Mouse (Mus musculus) G1E (cell line): ENCODE results near the gene Apobec3.

Source experiments
- CTCF ChIP-seq: IDR thresholded peaks from 2 replicates; pipeline ENCODE4 v1.5.1; 2012; ENCODE audit warnings: low read depth, low read length, inconsistent platforms, mixed read lengths
- TAL1 ChIP-seq: conservative IDR thresholded peaks from 2 replicates; pipeline ENCODE4 v1.6.1; 2012; ENCODE audit warnings: low read depth, low read length, inconsistent platforms, mixed read lengths

DNA sequence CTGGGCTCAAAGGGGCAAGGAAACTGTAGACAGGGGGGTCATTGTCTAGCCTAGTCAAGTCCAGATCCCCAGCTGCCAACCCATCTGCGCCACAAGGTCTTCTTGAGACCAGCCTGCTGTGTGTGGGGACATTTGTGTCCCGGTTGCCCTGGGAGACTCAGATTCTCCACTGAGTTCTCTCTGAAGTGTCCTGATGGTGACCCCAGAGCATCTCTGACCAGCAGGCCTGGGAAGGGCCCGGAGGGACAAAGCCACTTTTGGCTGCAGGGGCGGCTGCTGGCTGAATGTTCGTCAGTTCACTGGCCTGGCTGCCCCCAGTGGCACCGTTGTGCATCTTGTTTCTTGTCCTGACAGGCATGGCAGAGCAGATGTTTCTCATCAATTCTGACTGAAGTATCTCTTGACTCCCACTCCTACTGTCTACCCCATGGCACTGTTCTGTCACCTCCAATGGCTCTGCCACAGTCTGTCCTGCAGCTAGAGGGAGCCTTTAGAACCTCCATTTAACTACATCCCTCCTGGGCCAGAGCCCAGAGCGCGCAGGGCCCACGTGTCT, 70.0 kb downstream of the Apobec3 start:
- no peak for TF ChIP-seq CTCF
- no peak for TF ChIP-seq TAL1
